Mouse (Mus musculus) brain, adult 10 weeks (tissue): Measurements from ENCODE around the gene Gm13083. TPM values are rescaled to one million over a fixed set of nuclear protein-coding genes. Genes with fewer than 3 reads are reported as not detected.

Experiments
- polyA plus RNA-seq: library from polyadenylated mRNA; stranded (reverse); fragments of 350-450 nt; fragmentation: Illumina TruSeq; extraction: RNeasy Lipid Tissue Mini Kit (QIAGEN cat#74804); gene quantifications from one replicate; pipeline ENCODE4 v1.2.3, GENCODE M21; 2015; ENCODE audit warnings: low read depth, low replicate concordance

The Gm13083 gene
- not detected for polyA plus RNA-seq

DNA sequence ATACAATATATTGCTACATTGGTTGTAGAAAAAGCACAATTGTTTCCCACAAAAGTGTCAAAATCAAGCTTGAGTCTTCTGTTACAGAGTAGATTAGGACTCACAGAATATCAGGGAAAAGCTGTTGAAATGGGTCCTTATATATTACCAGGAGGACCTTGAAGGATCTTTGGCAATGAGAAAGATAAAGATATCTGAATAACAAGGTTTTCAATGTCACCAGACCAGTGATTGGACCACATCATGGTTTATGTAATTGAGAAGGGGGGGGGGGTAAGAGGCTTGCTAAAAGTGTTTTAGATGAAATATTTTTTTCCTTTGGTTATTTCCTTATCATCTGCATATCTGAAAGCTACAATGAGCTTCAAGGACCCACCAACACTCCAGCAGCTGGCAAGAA, at the start of gene Gm13083:
TSS of gene Gm13083 (plus strand) at position 301 of the 400 bp plus-strand sequence.

DNA sequence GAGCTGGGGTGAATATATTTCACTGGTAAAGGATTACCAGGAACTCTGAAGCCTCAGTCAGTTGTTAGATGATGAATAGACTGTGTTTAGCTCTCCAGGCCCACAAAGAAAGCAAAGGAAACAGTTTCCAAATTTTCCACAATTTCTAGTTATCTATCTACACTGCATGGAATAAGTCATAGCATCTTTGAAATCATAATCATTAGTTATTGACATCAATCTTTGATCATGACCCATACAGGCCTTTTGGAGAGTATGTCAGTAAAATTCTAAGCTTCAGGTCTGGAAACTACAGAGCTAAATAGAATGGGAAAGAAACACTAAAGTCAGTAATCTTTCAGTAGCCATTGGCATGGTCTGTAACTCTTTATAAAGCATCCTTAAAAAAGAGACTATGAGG, 42.3 kb downstream of the Gm13083 start, which contains the start of gene Gm13088:
TSS of gene Gm13088 (minus strand) at position 101 of the 400 bp plus-strand sequence.

Other genes with a start within 250 kb of the Gm13083 start
- not detected for gene Pramel1, start 220.6 kb upstream of the Gm13083 start, polyA plus RNA-seq
- 13.8 TPM for gene Pramef8, start 202.6 kb upstream of the Gm13083 start, polyA plus RNA-seq
- gene Oog4, start 164.7 kb upstream of the Gm13083 start, polyA plus RNA-seq = not detected
- gene Gm13043, start 103.7 kb upstream of the Gm13083 start, polyA plus RNA-seq = not detected
- gene Gm13040, start 79.0 kb upstream of the Gm13083 start, polyA plus RNA-seq = not detected
- gene BC080695, start 63.3 kb upstream of the Gm13083 start, polyA plus RNA-seq = not detected
- not detected for gene Gm13057, start 63.3 kb upstream of the Gm13083 start, polyA plus RNA-seq
- gene Gm13088, start 42.2 kb downstream of the Gm13083 start, polyA plus RNA-seq = not detected
- gene Gm13089, start 87.7 kb downstream of the Gm13083 start, polyA plus RNA-seq = not detected
- gene Gm13078, start 104.5 kb downstream of the Gm13083 start, polyA plus RNA-seq = not detected
- gene Gm13023, start 174.3 kb downstream of the Gm13083 start, polyA plus RNA-seq = not detected
- gene Gm13084, start 201.1 kb downstream of the Gm13083 start, polyA plus RNA-seq = not detected
- gene Gm13103, start 231.5 kb downstream of the Gm13083 start, polyA plus RNA-seq = not detected